Mouse (Mus musculus) testis, adult 2 months (tissue): ENCODE results near the gene Pilra.
A peak's percentile ranks its signal among the peaks of the same experiment; 100 is the strongest.

Experiments
- CTCF ChIP-seq: fragments of 200-500 bp; IDR thresholded peaks from 2 replicates; pipeline ENCODE4 v1.5.1; 2012; ENCODE audit warnings: low read depth, mild to moderate bottlenecking, inconsistent platforms, low read length, moderate library complexity; ENCODE audit not compliant: control insufficient read depth, insufficient read depth, insufficient replicate concordance
- POLR2A ChIP-seq: fragments of 200-500 bp; IDR thresholded peaks from 2 replicates; pipeline ENCODE4 v1.6.1; 2012; ENCODE audit warnings: low read depth, mild to moderate bottlenecking, inconsistent platforms, low read length, moderate library complexity; ENCODE audit not compliant: control insufficient read depth

- TF ChIP-seq CTCF (peak; percentile 61; the same call in 1 of the 2 replicates), POLR2A (peak; percentile 84)
Observed at GRCm38 (mm10) chr5:137787151-137787928, 48.7 kb downstream of the Pilra start, which contains the start of the genes Mepce and Zcwpw1.
